Mouse (Mus musculus): ENCODE results near the gene Mapk12. TPM values are rescaled to one million over a fixed set of nuclear protein-coding genes. Genes with fewer than 3 reads are reported as not detected.
A peak's percentile ranks its signal among the peaks of the same experiment; 100 is the strongest.

Gene Mapk12
- total RNA-seq, 2 experiments from 2014 or later = 91.5 to 104 TPM

DNA sequence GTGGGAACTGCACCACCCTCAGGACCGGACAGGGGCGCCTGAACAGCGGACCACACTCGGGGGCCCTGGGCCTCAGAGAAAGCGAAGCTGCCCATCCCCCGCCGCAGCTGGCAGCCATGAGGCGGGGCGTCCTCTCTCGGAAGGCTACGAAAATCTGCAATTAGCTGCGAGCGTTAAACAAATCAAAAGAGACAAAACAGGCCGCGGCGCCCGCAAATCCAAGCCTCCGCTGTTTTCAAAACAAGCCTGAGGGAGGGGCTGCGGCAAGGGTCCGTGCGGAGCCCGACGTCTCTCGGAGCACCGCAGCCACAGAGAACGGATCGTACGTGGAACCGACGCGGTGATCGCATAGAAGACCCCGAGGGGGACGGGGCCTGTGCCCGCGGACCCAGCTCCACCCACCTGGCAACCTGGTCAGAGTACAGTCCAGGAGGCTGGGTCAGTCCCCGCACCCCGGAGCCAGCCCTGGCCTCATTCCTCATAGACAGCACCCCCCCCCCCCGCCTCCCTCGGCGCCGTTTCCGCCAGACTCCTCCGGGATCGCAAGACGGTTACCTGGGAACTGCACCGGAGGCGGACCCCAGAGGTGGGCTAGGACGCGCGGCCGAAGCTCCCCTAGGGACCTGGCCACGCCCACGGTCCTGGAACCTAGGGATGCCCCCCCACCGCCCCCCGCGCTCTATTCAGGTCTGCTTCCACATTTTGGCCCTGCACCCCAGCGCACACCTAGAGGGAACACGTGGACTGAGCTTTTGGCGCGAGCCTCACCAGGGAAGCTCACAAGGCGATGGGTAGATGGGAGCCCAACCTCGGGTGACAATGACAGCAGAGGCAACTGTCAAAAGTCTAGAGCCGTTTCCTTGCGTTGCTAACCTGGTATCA is 32.8 kb upstream of the Mapk12 start:
- intact Hi-C loops (cut with DNase I; ENCODE audit: low total_unique reads) = no loop called here

DNA sequence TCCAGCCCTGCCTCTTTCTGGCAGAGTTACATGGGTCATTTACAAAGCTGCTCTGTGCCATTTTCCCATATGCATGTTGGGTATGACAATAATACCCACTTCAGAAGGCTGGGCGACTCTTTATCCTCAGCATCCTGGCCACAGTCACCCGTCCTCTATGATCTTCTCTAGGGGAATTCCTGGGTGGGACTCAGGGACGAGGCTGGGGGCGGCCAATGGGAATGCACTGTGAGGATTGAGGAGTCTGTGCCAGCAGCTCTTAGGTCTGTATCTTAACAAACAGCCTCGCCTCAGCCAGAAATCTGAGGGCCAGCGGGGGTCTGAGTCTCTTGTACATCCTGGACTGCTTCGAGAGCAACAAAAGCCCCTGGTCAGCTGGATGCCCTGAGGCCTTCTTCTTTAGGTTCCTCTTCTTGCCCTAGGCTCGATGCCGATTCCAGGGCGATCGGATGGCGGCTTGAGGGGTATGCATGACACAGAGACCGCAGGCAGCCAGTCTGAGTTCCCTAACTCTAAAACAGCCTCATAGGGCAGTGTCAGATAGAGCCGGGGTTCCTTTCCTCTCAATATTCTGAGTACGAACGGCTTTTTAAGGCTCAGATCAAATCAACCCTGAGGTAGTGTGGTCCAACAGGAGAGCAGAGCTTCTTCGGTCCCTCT is 31.9 kb upstream of the Mapk12 start:
- intact Hi-C loops (cut with DNase I; ENCODE audit: low total_unique reads) = no loop called here
- no peak for DNase-seq

More for the DNA sequence above, 32.8 kb upstream of the Mapk12 start:
- peak; percentile 46 for DNase-seq

DNA sequence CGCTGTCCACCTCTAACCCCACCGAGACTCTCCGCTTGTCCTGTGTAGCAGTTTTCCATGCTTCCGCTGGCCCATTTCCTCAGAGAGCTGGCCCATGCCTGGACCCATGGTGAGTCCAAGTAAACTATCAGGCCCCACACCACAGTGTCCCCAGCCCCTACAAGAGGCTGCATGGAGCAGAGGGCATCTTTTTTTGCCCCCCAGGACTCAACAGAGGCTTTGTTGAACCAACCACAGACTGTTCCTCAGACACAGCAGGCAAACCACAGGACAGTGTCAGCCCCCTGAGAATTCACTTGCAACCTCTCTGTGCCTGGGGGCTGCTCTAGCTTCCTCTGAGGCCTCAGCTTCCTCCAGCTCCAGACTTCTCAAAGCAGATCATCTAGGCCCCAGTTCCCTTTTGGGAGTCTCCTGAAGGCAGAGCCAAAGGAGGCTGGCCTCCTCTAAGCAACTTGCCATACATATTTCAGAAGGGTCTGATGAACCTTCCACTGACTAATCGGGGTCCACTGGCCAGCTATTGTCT is 31.1 kb upstream of the Mapk12 start:
- intact Hi-C loops (cut with DNase I; ENCODE audit: low total_unique reads) = no loop called here
- DNase-seq = no peak

DNA sequence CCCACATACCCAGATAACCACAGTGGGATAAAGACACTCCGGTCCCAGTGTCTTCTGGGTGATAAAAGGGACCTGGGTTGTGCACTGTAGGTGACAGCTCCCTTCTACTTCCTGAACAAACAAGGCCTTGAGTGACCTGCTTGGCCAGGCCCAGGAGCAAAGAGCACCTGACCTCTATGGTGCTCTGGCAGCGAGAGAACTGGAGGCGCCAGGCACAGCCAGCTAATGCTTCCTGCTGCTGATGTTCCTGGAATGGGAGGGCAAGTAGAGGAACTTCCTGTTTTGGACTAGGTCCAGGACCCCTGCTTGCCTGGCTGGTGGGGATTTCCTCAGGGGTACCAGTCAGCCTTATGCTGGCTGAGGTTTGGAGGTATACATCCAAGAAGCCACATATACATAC is 29.6 kb upstream of the Mapk12 start:
- DNase-seq = no peak
- intact Hi-C loops (cut with DNase I; ENCODE audit: low total_unique reads) = no loop called here

DNA sequence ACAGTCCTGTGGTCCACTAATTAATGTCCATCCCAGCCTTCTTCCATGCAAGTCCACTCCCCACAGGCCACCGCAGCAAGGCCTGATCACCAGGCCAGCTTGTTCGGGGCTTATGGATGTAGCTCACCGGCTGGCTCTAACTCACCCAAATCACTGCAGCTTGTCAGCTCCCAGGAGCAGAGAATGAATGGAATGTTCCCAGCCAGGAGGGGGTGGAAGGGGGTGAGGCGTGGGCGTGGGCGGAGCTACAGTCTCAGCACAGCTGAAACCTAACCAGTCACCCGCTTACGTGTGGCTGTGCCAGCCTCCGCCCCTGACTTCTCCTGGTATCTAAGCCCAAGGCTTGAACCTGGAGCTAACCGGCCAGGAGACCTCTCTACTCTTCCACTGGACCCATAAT is 28.9 kb upstream of the Mapk12 start:
- intact Hi-C loops (cut with DNase I; ENCODE audit: low total_unique reads) = no loop called here
- peak; percentile 74 for DNase-seq

DNA sequence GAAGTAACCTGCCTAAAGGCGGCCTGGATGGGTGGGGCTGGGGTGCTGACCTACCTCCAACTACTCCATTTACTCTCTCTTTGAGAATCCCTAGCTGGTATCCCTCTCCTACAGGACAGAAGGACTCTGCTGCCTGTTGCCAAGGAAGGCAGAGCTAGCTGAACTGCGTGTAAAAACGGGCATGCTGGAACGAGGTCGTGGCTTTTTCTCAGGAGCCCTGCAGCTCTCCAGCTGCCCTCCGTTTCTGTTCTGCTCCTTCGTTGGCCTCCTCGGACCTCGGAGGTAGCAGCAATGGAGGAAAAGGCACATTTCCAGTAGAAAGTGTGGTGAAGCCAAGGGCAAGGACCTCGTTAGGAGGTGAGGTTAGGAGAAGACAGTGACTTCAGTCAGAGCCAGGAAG is 28.4 kb upstream of the Mapk12 start:
- intact Hi-C loops (cut with DNase I; ENCODE audit: low total_unique reads) = no loop called here
- DNase-seq = no peak

DNA sequence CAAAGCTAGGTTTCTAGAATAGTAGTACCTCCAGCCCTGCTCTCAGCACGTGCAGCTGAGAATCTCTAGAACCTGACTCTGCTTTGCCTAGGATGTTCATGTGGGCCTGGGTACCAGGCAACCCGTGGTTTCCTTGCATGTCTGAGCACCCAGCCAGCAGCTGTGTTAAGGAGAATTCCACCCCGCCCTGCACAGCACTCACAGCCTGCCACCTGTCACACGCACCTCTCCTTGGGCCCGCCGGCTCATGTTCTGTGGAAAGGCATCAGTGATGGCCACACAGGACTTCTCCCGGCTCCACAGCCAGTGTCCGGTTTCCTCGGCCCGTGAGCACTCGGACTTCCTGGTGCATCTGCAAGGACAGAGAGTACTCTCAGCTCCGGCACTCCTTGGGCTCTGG is 25.0 kb upstream of the Mapk12 start:
- no peak for DNase-seq
- intact Hi-C loops (cut with DNase I; ENCODE audit: low total_unique reads) = no loop called here

DNA sequence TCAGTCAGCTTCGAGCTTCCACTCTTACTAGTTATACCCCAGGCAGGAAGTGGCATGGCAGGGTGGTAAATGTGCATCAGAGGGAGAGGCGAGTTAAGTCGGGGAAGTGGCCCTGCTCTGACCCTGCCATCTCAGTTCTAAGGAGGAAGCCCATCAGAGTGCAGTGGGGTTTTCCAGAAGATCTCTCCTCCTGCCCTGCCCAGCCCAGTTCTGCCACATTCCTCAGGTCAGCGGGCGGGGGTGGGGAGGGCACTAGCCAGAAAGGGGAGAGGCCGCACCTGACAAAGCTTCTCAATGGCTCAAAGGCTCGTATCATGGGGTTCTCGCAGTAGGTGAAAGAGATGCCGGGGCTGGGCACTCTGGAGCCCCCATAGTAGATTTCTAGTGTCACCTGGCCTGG is 20.9 kb upstream of the Mapk12 start:
- no peak for DNase-seq
- intact Hi-C loops (cut with DNase I; ENCODE audit: low total_unique reads) = loop anchor here (5.0 kb wide), 1 partner anchor 46 kb away; no protein-coding TSS in a partner anchor

DNA sequence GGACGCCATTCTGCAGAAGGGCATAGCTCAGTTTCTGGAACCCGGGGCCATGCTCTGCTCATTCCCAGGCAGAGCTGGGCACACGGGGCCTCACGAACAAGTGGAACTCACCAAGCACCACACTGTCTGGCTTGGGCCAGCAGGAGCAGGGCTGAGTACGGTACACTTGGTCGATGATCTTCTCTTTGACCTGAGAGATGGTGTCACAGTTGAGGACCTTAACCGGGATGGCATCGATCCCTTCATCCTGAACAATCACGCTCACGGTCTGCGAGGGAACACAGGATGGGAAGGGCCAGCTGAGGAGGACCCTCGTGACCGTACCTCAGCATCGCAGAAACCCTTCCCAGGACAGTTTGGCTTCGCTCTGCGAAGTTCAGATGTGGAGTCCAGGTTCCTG is 18.0 kb upstream of the Mapk12 start:
- intact Hi-C loops (cut with DNase I; ENCODE audit: low total_unique reads) = no loop called here
- DNase-seq = no peak

DNA sequence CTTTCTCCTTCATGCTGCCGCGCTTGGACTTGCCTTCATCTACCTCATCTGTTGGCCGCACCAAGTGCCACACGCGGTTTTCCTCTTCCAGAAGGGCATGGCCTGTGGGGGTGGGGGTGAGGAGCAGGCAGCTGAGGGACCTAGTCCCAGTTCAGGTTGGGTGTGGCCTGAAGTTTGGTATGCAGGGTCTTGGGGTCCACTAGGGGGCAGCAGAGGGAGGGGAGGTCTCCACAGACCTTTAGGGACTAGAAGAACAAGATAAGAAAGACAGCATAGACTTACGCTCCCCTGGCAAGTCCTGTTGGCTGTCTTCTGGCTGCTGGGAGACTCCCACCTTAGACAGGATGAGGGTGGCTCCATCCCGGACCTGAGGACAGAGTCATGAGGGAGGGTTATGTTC is 17.5 kb upstream of the Mapk12 start:
- intact Hi-C loops (cut with DNase I; ENCODE audit: low total_unique reads) = no loop called here
- peak; percentile 70 for DNase-seq

DNA sequence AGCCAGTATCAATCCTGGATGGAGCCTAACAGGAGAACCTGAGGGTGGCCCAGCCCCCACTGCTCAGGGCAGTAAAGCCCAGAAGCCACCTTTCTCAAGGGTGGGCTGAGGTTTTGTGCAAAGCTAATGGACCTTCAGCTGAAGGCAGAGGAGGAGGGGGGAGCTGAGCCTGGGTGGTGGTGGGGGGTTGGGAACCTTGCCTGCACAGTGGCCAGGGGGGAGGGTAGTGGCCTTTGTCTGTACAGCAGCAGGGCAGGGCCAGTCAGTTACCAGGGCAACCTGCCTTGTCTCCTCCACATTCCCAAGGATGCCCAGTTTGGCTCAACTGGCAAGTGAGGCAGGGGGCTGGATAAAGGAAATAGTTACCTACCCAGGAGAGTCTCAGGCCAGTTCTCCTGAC is 11.8 kb upstream of the Mapk12 start:
- DNase-seq = no peak
- intact Hi-C loops (cut with DNase I; ENCODE audit: low total_unique reads) = no loop called here

DNA sequence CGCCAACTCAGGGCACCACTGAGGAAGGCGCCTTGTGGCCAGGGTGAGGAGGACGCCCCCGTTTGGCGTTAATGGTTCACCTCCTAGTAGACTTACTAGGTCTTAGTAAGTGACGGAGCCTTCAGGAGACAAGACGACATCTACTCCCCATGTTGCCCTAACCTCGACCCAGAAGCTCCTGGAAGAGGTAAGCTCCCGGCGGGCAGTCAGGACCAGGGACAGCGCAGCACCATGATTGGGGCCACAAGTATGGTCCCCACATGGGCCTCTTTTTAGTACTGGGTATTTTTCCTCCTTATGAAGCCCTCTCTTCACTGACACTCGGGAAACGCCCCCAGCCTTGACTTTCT is 9.5 kb upstream of the Mapk12 start:
- no peak for DNase-seq
- intact Hi-C loops (cut with DNase I; ENCODE audit: low total_unique reads) = no loop called here

DNA sequence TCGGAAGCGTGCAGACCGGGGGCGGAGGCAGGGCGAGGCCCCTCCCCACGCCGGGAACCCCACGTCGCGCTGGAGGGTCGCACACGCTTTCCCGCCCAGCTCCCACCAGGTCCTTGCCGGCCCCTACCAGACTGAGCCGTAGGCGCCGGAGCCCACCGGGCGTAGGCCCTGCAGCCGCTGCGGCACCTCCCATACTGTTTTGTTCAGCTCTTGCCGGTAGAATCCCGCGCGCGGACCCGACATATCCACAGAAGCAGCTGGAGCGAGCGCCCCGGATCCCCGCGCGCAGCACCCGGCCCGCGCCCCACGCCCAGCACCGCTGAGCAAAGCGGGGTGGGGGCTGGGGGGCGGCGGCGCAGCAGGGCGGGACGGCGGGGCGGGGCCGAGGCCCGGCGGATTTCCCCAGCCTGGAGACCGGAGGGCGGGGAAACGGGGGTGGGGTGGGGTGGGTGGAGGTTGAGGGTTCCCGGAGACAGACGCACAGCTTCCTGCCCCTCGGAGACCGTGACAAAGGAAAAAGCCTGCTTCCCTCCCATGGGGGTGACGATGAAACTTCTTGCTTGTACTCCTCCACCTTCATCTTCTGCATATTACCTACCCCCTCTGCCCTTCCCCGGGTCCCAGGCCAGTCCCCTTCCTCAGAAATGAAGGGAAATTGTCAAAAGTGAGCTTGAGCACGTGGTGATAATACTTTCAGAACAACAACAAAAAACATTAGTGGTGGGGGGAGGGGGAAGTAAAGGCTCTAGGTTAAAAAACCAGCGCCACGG is 9.0 kb upstream of the Mapk12 start, which contains the start of gene Mapk11:
Gene Mapk11, minus strand, starts transcription at position 358 of the 770 bp plus-strand sequence.
- intact Hi-C loops (cut with DNase I; ENCODE audit: low total_unique reads) = no loop called here
- DNase-seq = no peak

DNA sequence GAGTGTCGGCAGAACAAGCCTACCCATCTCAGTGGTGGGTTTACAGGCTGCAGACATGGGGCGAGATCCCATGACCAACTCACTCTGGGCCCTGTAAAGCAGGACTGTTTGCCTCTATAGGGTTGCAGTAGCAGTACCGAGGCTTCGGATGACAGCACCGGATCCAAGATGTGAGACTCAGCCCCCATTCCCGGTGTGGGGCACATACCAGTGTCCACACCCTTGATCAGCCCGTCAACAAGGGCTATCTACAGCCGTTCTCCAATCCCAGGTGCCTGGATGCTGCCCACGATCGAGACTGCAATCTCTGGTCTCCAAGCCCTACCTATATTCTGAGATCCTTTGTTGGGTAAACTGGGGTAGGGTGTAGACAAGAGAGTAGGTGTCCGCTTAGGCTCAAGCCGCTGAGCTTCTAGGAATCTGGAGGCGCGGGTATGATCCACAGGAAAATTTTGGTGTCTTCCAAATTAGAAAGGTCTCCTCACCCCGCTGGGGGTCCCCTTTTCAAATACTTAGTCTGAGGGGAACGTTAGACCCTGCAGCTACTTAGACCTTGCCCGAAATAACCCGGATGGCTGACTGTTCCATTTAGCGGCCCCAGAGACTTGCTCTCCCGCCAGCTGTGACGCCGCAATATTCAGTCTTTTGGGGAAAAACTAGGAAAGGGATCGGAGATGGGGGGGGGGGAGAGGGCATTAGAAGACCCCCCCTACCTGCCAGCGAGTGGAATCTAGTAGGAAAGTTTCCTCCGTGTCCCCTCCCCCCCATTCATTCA is 8.2 kb upstream of the Mapk12 start:
- DNase-seq = no peak
- intact Hi-C loops (cut with DNase I; ENCODE audit: low total_unique reads) = no loop called here

DNA sequence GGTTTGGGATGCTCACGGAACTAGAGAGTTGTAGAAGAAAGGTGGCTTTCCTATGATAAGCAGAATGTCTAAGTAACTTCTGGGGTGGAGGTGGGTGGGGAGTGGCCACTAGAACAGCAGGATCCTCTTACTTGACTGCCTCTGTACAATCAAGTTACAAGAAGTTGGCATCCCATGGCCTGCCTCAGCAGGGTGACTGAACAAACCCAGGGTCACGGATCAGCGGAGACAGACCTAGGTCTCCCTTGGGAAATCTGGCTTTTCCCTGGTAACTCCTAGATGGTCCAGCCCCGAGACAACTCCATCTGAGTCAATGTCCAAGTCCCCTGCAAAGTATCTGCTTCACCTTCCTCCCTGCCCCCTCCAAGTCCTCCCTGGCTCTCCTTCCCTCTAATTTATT is 7.4 kb upstream of the Mapk12 start:
- intact Hi-C loops (cut with DNase I; ENCODE audit: low total_unique reads) = no loop called here
- no peak for DNase-seq

DNA sequence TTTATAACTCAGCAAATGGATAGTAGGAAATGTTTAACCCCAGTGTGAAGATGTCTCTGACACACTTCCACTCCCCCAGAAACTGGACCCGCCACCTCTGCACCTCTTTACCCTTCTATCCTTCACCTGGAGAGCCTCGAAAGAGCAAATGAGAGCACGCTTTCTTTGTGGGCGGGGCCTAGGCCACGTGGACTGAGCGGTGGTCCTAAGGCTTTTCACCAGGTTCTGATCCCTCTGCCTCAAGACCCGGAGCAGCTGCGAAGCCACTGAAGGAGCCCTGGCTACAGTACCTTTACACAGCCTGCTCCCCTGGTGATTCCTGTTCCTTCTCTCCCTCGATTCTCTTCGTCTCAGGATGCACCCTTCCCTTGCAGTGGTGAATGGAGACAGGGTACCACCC is 7.0 kb upstream of the Mapk12 start:
- no peak for DNase-seq
- intact Hi-C loops (cut with DNase I; ENCODE audit: low total_unique reads) = no loop called here

DNA sequence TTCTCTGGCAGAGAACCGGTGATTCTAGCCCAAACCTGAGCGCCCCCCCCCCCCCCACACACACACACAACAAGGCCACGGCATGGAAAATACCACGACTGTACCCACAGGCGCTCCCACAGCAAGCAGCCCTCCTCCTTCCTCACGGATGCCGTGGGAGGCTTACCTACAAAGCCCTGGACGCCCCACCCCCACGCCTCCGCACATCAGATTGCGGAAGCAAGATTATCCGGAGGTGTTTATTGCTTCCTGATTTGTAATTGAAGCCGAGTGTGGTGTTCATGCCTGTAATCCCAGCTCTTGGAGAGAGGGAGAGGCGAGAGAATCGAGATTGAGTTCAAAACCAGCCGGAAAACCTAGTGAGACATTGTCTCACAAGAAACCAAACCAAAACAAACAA is 6.5 kb upstream of the Mapk12 start:
- intact Hi-C loops (cut with DNase I; ENCODE audit: low total_unique reads) = no loop called here
- no peak for DNase-seq

DNA sequence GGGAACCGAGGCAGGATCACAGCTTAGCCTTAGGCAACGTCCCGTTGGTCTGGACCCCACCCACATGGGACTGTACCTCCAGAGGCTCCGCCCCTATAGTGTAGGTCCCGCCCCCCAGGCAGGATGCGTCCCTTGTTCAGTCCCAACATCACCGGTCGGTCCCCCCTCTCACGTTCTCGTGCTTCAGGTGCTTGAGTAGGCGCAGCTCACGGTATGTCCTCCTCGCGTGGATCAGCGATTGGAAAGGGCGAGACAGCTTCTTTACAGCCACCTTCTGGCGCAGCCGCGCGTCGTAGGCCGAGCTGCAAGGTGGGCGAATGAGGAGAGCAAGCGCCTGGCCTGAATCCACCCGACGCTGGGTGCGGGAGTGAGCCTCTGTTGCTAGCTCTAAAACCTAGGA is 6.0 kb upstream of the Mapk12 start:
- intact Hi-C loops (cut with DNase I; ENCODE audit: low total_unique reads) = no loop called here
- no peak for DNase-seq

DNA sequence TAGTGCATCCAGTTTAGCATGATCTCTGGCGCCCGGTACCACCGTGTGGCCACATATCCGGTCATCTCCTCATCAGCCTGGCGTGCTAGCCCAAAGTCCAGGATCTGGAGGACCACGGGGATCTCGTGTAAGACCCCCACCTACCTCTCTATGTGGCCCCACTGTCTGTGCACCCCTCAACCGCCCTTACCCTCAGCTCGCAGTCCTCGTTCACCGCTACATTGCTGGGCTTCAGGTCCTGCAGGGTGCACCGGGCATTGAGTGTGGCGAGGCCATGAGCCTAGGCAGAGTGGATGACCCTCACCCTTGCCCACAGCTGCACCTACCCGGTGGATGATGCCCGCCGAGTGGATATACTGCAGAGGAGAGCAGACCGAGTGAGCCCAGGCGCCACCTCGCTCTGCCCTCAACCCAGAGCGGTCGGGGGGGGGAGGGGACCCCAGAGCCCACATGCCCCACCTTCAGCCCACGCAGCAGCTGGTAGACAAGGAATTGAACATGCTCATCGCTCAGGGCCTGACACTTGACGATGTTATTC is 5.4 kb upstream of the Mapk12 start:
- intact Hi-C loops (cut with DNase I; ENCODE audit: low total_unique reads) = no loop called here
- DNase-seq = no peak

Measured in gastrocnemius, postnatal 14 days (tissue).